Mouse (Mus musculus) left cerebral cortex, adult 2 months (tissue): ENCODE data around the gene Clba1. TPM values are rescaled to one million over a fixed set of nuclear protein-coding genes. Genes with fewer than 3 reads are reported as not detected.
"Not testable (repeated sequence)": the region's sequence is repeated elsewhere in the genome, so short reads cannot be mapped to it uniquely, and the experiment has no call there.

Source experiments
- DNase-seq, 2 experiments: peaks; one replicate each; pipeline ENCODE4 v3.0.0; 2021 to 2022; ENCODE audit warnings: low spot score in 2 of 2, mixed read lengths in 1 of 2; ENCODE audit errors: extremely low spot score in 1 of 2
- H3K27ac ChIP-seq: fragments of 200-600 bp; 2 replicates; pipeline ENCODE4 v1.8.1; 2022
- H3K4me3 ChIP-seq: fragments of 200-600 bp; 2 replicates; pipeline ENCODE4 v1.8.1; 2022
- CTCF ChIP-seq: fragments of 200-600 bp; IDR thresholded peaks from 2 replicates; pipeline ENCODE4 v1.8.1; 2022; ENCODE audit warnings: antibody characterized with exemption, mild to moderate bottlenecking, moderate library complexity
- intact Hi-C: fragments of 180-260 bp; cut with DNase I; formaldehyde crosslinking; loops from one replicate; pipeline ENCODE4 v1.15.1; 2025
- total RNA-seq, 2 experiments: library from RNA; stranded (reverse); gene quantifications; 2 replicates each; pipeline ENCODE4 v1.2.3; 2021

Gene Clba1
- total RNA-seq, 2 experiments from 2014 or later: 15.7 to 18.6 TPM

- H3K27ac ChIP-seq: peak overlapping the region; percentile 94
- intact Hi-C loops: loop anchor here (2.0 to 5.0 kb wide), 2 partner anchors 21 to 60 kb away; partner anchors contain the start of gene Cdca4
- no peak for DNase-seq
- H3K4me3 ChIP-seq: no peak overlapping the region
- TF ChIP-seq CTCF: no peak
Observed at GRCm38 (mm10) chr12:112807796-112808195, 941 bp upstream of the Clba1 start.

GRCm38 (mm10) chr12:112808212-112808586, 538 bp upstream of the Clba1 start:
- no peak for DNase-seq
- Histone ChIP-seq H3K4me3 (peak overlapping the region; percentile 86), H3K27ac (peak overlapping the region; percentile 94)
- TF ChIP-seq CTCF: no peak
- intact Hi-C loops: loop anchor here (2.0 to 5.0 kb wide), 2 partner anchors 21 to 61 kb away; partner anchors contain the start of gene Cdca4

GRCm38 (mm10) chr12:112809641-112810040, 904 bp downstream of the Clba1 start:
- TF ChIP-seq CTCF: no peak
- Histone ChIP-seq H3K4me3 (peak overlapping the region; percentile 86), H3K27ac (no peak overlapping the region)
- DNase-seq: no peak
- intact Hi-C loops: loop anchor here (2.0 to 5.0 kb wide), 2 partner anchors 19 to 62 kb away; partner anchors contain the start of gene Cdca4

GRCm38 (mm10) chr12:112810092-112810885, 1.6 kb downstream of the Clba1 start:
- no peak for TF ChIP-seq CTCF
- DNase-seq: no peak
- Histone ChIP-seq H3K27ac (no peak overlapping the region), H3K4me3 (peak overlapping the region; percentile 86; the same call in 1 of the 2 replicates)
- intact Hi-C loops: no loop called here

GRCm38 (mm10) chr12:112813370-112813769, 4.6 kb downstream of the Clba1 start:
- no peak overlapping the region for H3K27ac ChIP-seq
- DNase-seq: no peak
- intact Hi-C loops: no loop called here
- no peak for TF ChIP-seq CTCF
- H3K4me3 ChIP-seq: no peak overlapping the region

GRCm38 (mm10) chr12:112814682-112815470, 6.1 kb downstream of the Clba1 start:
- intact Hi-C loops: no loop called here
- DNase-seq: no peak
- TF ChIP-seq CTCF: no peak
- Histone ChIP-seq H3K27ac (no peak overlapping the region), H3K4me3 (no peak overlapping the region)

- peak; percentile 93 for TF ChIP-seq CTCF
- no peak overlapping the region for H3K4me3 ChIP-seq
- intact Hi-C loops: no loop called here
- no peak overlapping the region for H3K27ac ChIP-seq
- peak in 1 of 2 experiments; percentile 58 for DNase-seq
Observed at GRCm38 (mm10) chr12:112816294-112816693, 7.6 kb downstream of the Clba1 start.

- DNase-seq, H3K4me3 ChIP-seq, H3K27ac ChIP-seq, intact Hi-C loops: not testable (repeated sequence)
Observed at GRCm38 (mm10) chr12:112816866-112817265, 8.1 kb downstream of the Clba1 start.

- no peak for TF ChIP-seq CTCF
- Histone ChIP-seq H3K4me3 (no peak overlapping the region), H3K27ac (no peak overlapping the region)
- intact Hi-C loops: no loop called here
- no peak for DNase-seq
Observed at GRCm38 (mm10) chr12:112819057-112819662, 10.4 kb downstream of the Clba1 start.

GRCm38 (mm10) chr12:112820401-112820999, 11.8 kb downstream of the Clba1 start:
- Histone ChIP-seq H3K4me3 (no peak overlapping the region), H3K27ac (no peak overlapping the region)
- no peak for DNase-seq
- intact Hi-C loops: no loop called here
- TF ChIP-seq CTCF: no peak

GRCm38 (mm10) chr12:112821216-112821615, 12.5 kb downstream of the Clba1 start:
- Histone ChIP-seq H3K27ac (no peak overlapping the region), H3K4me3 (no peak overlapping the region)
- TF ChIP-seq CTCF: no peak
- no peak for DNase-seq
- intact Hi-C loops: no loop called here
